Mouse (Mus musculus): ENCODE measurements around the gene Cdh23. TPM values are rescaled to one million over a fixed set of nuclear protein-coding genes. Genes with fewer than 3 reads are reported as not detected.
"Not testable (repeated sequence)": the region's sequence is repeated elsewhere in the genome, so short reads cannot be mapped to it uniquely, and the experiment has no call there.

Cdh23 gene
- polyA plus RNA-seq (2015; fragmentation: Nextera tagmentation; extraction: Ambion mirVana), result 0.44 and 0.53 TPM in 2 replicates

DNA sequence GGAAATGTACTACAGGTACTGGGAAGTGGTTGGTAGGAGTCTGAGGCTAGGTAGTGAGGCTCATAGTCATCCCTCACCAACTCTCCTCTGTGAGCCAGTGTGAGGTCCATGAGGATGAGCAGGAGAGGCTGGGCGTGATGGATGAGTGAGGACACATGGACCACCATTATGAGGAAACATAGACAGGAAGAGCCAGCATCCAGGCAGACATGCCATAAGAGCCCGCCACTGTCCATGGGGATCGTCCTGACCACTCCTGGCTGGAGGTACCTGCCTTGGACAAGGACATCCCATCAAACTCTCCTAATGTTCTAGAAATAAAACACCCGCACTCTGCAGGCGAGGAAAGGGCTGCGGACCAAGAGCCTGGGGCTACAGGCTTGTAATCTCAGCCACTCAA, at the start of gene Cdh23:
TSS of gene Cdh23 (minus strand) at position 101 of the 400 bp plus-strand sequence.
- 87% methylated on average over 6 of the region's 6 CpGs for WGBS
- no peak within 1 kb of the TSS for H3K4me3 ChIP-seq (replicated peaks; ENCODE audit: low read length)
- no peaks in the 10 kb centered on the region for H3K4me1 ChIP-seq (ENCODE audit: control insufficient read depth, insufficient read depth, low read length)
- H3K4me2 ChIP-seq (ENCODE audit: low read depth, low read length), result no peak within 1 kb of the TSS
- no peaks in the 10 kb centered on the region for H3K9me3 ChIP-seq (replicated peaks; ENCODE audit: control insufficient read depth, low read length)
- no peak within 1 kb of the TSS for H3K9ac ChIP-seq (ENCODE audit: low read length)
- no peak within 1 kb of the TSS for H3K27ac ChIP-seq (ENCODE audit: low read length)
- no peak for ATAC-seq (ENCODE audit: insufficient read depth, low FRiP score)
- H3K27me3 ChIP-seq (ENCODE audit: control insufficient read depth, insufficient read depth, low read length), result no peaks in the 10 kb centered on the region; the same call in 1 of the 2 replicates
- H3K36me3 ChIP-seq (ENCODE audit: control insufficient read depth, insufficient read depth, low read length), result no peaks in the 10 kb centered on the region

- no peak overlapping the region for H3K4me3 ChIP-seq (replicated peaks; ENCODE audit: low read length)
- H3K36me3 ChIP-seq (ENCODE audit: control insufficient read depth, insufficient read depth, low read length), result 0 out of 2 replicates have a peak, but pooled peaks cover 4% of the 10 kb centered on the region
- no peak overlapping the region for H3K4me2 ChIP-seq (ENCODE audit: low read depth, low read length)
- no peak overlapping the region for H3K27ac ChIP-seq (ENCODE audit: low read length)
- H3K4me1 ChIP-seq (ENCODE audit: control insufficient read depth, insufficient read depth, low read length), result no peaks in the 10 kb centered on the region
- H3K9me3 ChIP-seq (replicated peaks; ENCODE audit: control insufficient read depth, low read length), result no peaks in the 10 kb centered on the region
- 92% methylated on average over 14 of the region's 14 CpGs for WGBS
- ATAC-seq (ENCODE audit: insufficient read depth, low FRiP score), result no peak
- H3K27me3 ChIP-seq (ENCODE audit: control insufficient read depth, insufficient read depth, low read length), result no peaks in the 10 kb centered on the region
- H3K9ac ChIP-seq (ENCODE audit: low read length), result no peak overlapping the region
These were observed 48.4 kb upstream of the Cdh23 start for GRCm38 (mm10) chr10:60744543-60745290.

GRCm38 (mm10) chr10:60743681-60744080, 47.4 kb upstream of the Cdh23 start:
- H3K36me3 ChIP-seq (ENCODE audit: control insufficient read depth, insufficient read depth, low read length), result 0 out of 2 replicates have a peak, but pooled peaks cover 4% of the 10 kb centered on the region
- no peaks in the 10 kb centered on the region for H3K4me1 ChIP-seq (ENCODE audit: control insufficient read depth, insufficient read depth, low read length)
- H3K27ac ChIP-seq (ENCODE audit: low read length), result no peak overlapping the region
- H3K4me3 ChIP-seq (replicated peaks; ENCODE audit: low read length), result no peak overlapping the region
- no peak overlapping the region for H3K9ac ChIP-seq (ENCODE audit: low read length)
- no peak for ATAC-seq (ENCODE audit: insufficient read depth, low FRiP score)
- H3K4me2 ChIP-seq (ENCODE audit: low read depth, low read length), result no peak overlapping the region
- no peaks in the 10 kb centered on the region for H3K27me3 ChIP-seq (ENCODE audit: control insufficient read depth, insufficient read depth, low read length)
- 64% methylated on average over 9 of the region's 9 CpGs for WGBS
- no peaks in the 10 kb centered on the region for H3K9me3 ChIP-seq (replicated peaks; ENCODE audit: control insufficient read depth, low read length)

GRCm38 (mm10) chr10:60742942-60743341, 46.7 kb upstream of the Cdh23 start:
- H3K9ac ChIP-seq (ENCODE audit: low read length), result no peak overlapping the region
- H3K4me2 ChIP-seq (ENCODE audit: low read depth, low read length), result no peak overlapping the region
- H3K9me3 ChIP-seq (replicated peaks; ENCODE audit: control insufficient read depth, low read length), result no peaks in the 10 kb centered on the region
- 75% methylated on average over 6 of the region's 6 CpGs for WGBS
- H3K4me3 ChIP-seq (replicated peaks; ENCODE audit: low read length), result no peak overlapping the region
- ATAC-seq (ENCODE audit: insufficient read depth, low FRiP score), result no peak
- no peaks in the 10 kb centered on the region for H3K4me1 ChIP-seq (ENCODE audit: control insufficient read depth, insufficient read depth, low read length)
- H3K36me3 ChIP-seq (ENCODE audit: control insufficient read depth, insufficient read depth, low read length), result 0 out of 2 replicates have a peak, but pooled peaks cover 4% of the 10 kb centered on the region
- H3K27me3 ChIP-seq (ENCODE audit: control insufficient read depth, insufficient read depth, low read length), result no peaks in the 10 kb centered on the region
- no peak overlapping the region for H3K27ac ChIP-seq (ENCODE audit: low read length)

- not testable (repeated sequence) for H3K36me3 ChIP-seq (ENCODE audit: control insufficient read depth, insufficient read depth, low read length); H3K27ac ChIP-seq (ENCODE audit: low read length); H3K4me2 ChIP-seq (ENCODE audit: low read depth, low read length); ATAC-seq (ENCODE audit: insufficient read depth, low FRiP score); H3K9me3 ChIP-seq (replicated peaks; ENCODE audit: control insufficient read depth, low read length); H3K4me1 ChIP-seq (ENCODE audit: control insufficient read depth, insufficient read depth, low read length); H3K4me3 ChIP-seq (replicated peaks; ENCODE audit: low read length); H3K27me3 ChIP-seq (ENCODE audit: control insufficient read depth, insufficient read depth, low read length); H3K9ac ChIP-seq (ENCODE audit: low read length)
- WGBS, result 86% methylated on average over 1 of the region's 1 CpGs
These were observed 46.0 kb upstream of the Cdh23 start for GRCm38 (mm10) chr10:60742296-60742695.

- H3K9ac ChIP-seq (ENCODE audit: low read length), result no peak overlapping the region
- no peak for ATAC-seq (ENCODE audit: insufficient read depth, low FRiP score)
These were observed 45.1 kb upstream of the Cdh23 start for GRCm38 (mm10) chr10:60741435-60741834.

GRCm38 (mm10) chr10:60739619-60740363, 43.5 kb upstream of the Cdh23 start:
- no peak overlapping the region for H3K4me2 ChIP-seq (ENCODE audit: low read depth, low read length)
- H3K4me3 ChIP-seq (replicated peaks; ENCODE audit: low read length), result no peak overlapping the region
- H3K9me3 ChIP-seq (replicated peaks; ENCODE audit: control insufficient read depth, low read length), result no peaks in the 10 kb centered on the region
- WGBS, result 86% methylated on average over 4 of the region's 4 CpGs
- H3K27me3 ChIP-seq (ENCODE audit: control insufficient read depth, insufficient read depth, low read length), result no peaks in the 10 kb centered on the region
- no peak for ATAC-seq (ENCODE audit: insufficient read depth, low FRiP score)
- H3K27ac ChIP-seq (ENCODE audit: low read length), result no peak overlapping the region
- H3K36me3 ChIP-seq (ENCODE audit: control insufficient read depth, insufficient read depth, low read length), result 0 out of 2 replicates have a peak, but pooled peaks cover 4% of the 10 kb centered on the region
- H3K9ac ChIP-seq (ENCODE audit: low read length), result no peak overlapping the region
- H3K4me1 ChIP-seq (ENCODE audit: control insufficient read depth, insufficient read depth, low read length), result no peaks in the 10 kb centered on the region

More at GRCm38 (mm10) chr10:60741435-60741834, 45.1 kb upstream of the Cdh23 start:
- Histone ChIP-seq H3K4me2 (ENCODE audit: low read depth, low read length) (no peak overlapping the region), H3K27ac (ENCODE audit: low read length) (no peak overlapping the region), H3K36me3 (ENCODE audit: control insufficient read depth, insufficient read depth, low read length) (0 out of 2 replicates have a peak, but pooled peaks cover 4% of the 10 kb centered on the region), H3K9me3 (replicated peaks; ENCODE audit: control insufficient read depth, low read length) (no peaks in the 10 kb centered on the region), H3K27me3 (ENCODE audit: control insufficient read depth, insufficient read depth, low read length) (no peaks in the 10 kb centered on the region), H3K4me3 (replicated peaks; ENCODE audit: low read length) (no peak overlapping the region), H3K4me1 (ENCODE audit: control insufficient read depth, insufficient read depth, low read length) (no peaks in the 10 kb centered on the region)
- WGBS, result 78% methylated on average over 7 of the region's 7 CpGs

GRCm38 (mm10) chr10:60737886-60738640, 41.8 kb upstream of the Cdh23 start:
- ATAC-seq (ENCODE audit: insufficient read depth, low FRiP score), result no peak
- H3K27me3 ChIP-seq (ENCODE audit: control insufficient read depth, insufficient read depth, low read length), result no peaks in the 10 kb centered on the region
- 79% methylated on average over 8 of the region's 9 CpGs for WGBS
- H3K4me3 ChIP-seq (replicated peaks; ENCODE audit: low read length), result no peak overlapping the region
- no peak overlapping the region for H3K27ac ChIP-seq (ENCODE audit: low read length)
- no peaks in the 10 kb centered on the region for H3K4me1 ChIP-seq (ENCODE audit: control insufficient read depth, insufficient read depth, low read length)
- H3K4me2 ChIP-seq (ENCODE audit: low read depth, low read length), result no peak overlapping the region
- H3K9me3 ChIP-seq (replicated peaks; ENCODE audit: control insufficient read depth, low read length), result no peaks in the 10 kb centered on the region
- H3K9ac ChIP-seq (ENCODE audit: low read length), result no peak overlapping the region
- 0 out of 2 replicates have a peak, but pooled peaks cover 4% of the 10 kb centered on the region for H3K36me3 ChIP-seq (ENCODE audit: control insufficient read depth, insufficient read depth, low read length)

All from stomach, embryonic 16.5 days (tissue).